Comparison of ENCODE assay signal across 9 mouse cellular contexts in genomic region chr19:5426640-5427290, GRCm38 (mm10). TPM values are rescaled to one million over a fixed set of nuclear protein-coding genes. Genes with fewer than 3 reads are reported as not detected.
DNase-seq lines count a peak whose midpoint lies in the region; ATAC-seq lines count a peak whose summit lies in the region.
"Had no signal": no experiment of that assay in that cellular context is flagged by ENCODE, and none has a peak within 500 bp of the region (broad histone marks: within the 10 kb centered on the region; RNA-seq: fewer than 3 reads in every experiment).

No protein-coding gene starts in this region.

- no peak overlapping the region for H3K27ac ChIP-seq in kidney, embryonic 16.5 days (ENCODE audit: low read length)
- H3K27ac ChIP-seq in hindbrain, embryonic 16.5 days (ENCODE audit: low read depth, low read length), result no peak overlapping the region
- no peak overlapping the region for H3K27ac ChIP-seq in midbrain, embryonic 15.5 days

- peaks cover 20% of the 10 kb centered on the region for H3K36me3 ChIP-seq in kidney, embryonic 16.5 days (ENCODE audit: insufficient read depth, low read length)
- peaks cover 3% of the 10 kb centered on the region; the same call in 1 of the 2 replicates for H3K36me3 ChIP-seq in hindbrain, embryonic 16.5 days (ENCODE audit: control insufficient read depth, insufficient read depth, low read length)
- H3K36me3 ChIP-seq in midbrain, embryonic 15.5 days (replicated peaks), result peaks cover 10% of the 10 kb centered on the region; the same call in 1 of the 2 replicates

- H3K4me1 ChIP-seq in kidney, embryonic 16.5 days (ENCODE audit: insufficient read depth, low read length), result peaks cover 29% of the 10 kb centered on the region
- H3K4me1 ChIP-seq in hindbrain, embryonic 16.5 days (ENCODE audit: control insufficient read depth, insufficient read depth, low read depth, low read length), result peaks cover 34% of the 10 kb centered on the region
- H3K4me1 ChIP-seq in midbrain, embryonic 15.5 days, result peaks cover 39% of the 10 kb centered on the region

- DNase-seq in cerebellum, adult 11-12 months, result peak; percentile 48
- no peak for DNase-seq in cerebellum, adult 18-20 months
- DNase-seq in kidney, adult 18-20 months, result no peak
- DNase-seq in ovary, adult 18-20 months (ENCODE audit: low spot score), result no peak
- DNase-seq in frontal cortex, postnatal 36 days (ENCODE audit: low spot score in 2 of 2), result no peak

- H3K9ac ChIP-seq in kidney, embryonic 16.5 days (replicated peaks; ENCODE audit: low read length), result peak overlapping the region; percentile 5; the same call in 1 of the 2 replicates
- 0 out of 2 replicates have a peak overlapping the region, but pooled peaks have one; percentile 10 for H3K9ac ChIP-seq in hindbrain, embryonic 16.5 days (ENCODE audit: low read depth, low read length)
- H3K9ac ChIP-seq in midbrain, embryonic 15.5 days, result no peak overlapping the region

- no peak overlapping the region for H3K4me3 ChIP-seq in kidney, embryonic 16.5 days (ENCODE audit: low read length)
- H3K4me3 ChIP-seq in hindbrain, embryonic 16.5 days (ENCODE audit: low read length), result no peak overlapping the region
- peak overlapping the region; percentile 64; the same call in 1 of the 2 replicates for H3K4me3 ChIP-seq in midbrain, embryonic 15.5 days

- no peak overlapping the region for H3K4me2 ChIP-seq in kidney, embryonic 16.5 days (replicated peaks; ENCODE audit: low read depth, low read length)
- H3K4me2 ChIP-seq in hindbrain, embryonic 16.5 days (ENCODE audit: low read length), result no peak overlapping the region
- H3K4me2 ChIP-seq in midbrain, embryonic 15.5 days, result peak overlapping the region; percentile 84; the same call in 1 of the 2 replicates

- H3K9me3 ChIP-seq in kidney, embryonic 16.5 days (ENCODE audit: low read length), result no peaks in the 10 kb centered on the region
- H3K9me3 ChIP-seq in hindbrain, embryonic 16.5 days (ENCODE audit: control insufficient read depth, low read length), result no peaks in the 10 kb centered on the region
- H3K9me3 ChIP-seq in midbrain, embryonic 15.5 days, result no peaks in the 10 kb centered on the region

- WGBS in kidney, embryonic 16.5 days, result 90% methylated on average over 13 of the region's 13 CpGs
- whole genome bisulfite sequencing in hindbrain, embryonic 16.5 days, result 92% methylated on average over 13 of the region's 13 CpGs
- WGBS in midbrain, embryonic 15.5 days, result 93% methylated on average over 13 of the region's 13 CpGs

- ATAC-seq in kidney, embryonic 16.5 days (ENCODE audit: low FRiP score, low TSS enrichment), result no peak
- no peak for ATAC-seq in hindbrain, embryonic 16.5 days
- ATAC-seq in midbrain, embryonic 15.5 days (replicated peaks), result no peak

- no peaks in the 10 kb centered on the region for H3K27me3 ChIP-seq in kidney, embryonic 16.5 days (ENCODE audit: insufficient read depth, low read length)
- H3K27me3 ChIP-seq in hindbrain, embryonic 16.5 days (replicated peaks; ENCODE audit: control insufficient read depth, insufficient read depth, low read length), result no peaks in the 10 kb centered on the region; the same call in 1 of the 2 replicates
- H3K27me3 ChIP-seq in midbrain, embryonic 15.5 days (replicated peaks), result no peaks in the 10 kb centered on the region

RNA-seq across cellular contexts. Expression of gene AI837181, which starts 1.8 kb away (rescaled TPM):
- polyA plus RNA-seq in kidney, embryonic 16.5 days (2015; fragmentation: Nextera tagmentation; extraction: Ambion mirVana), result 24.0 and 50.8 TPM in 2 replicates
- polyA plus RNA-seq in hindbrain, embryonic 16.5 days (2015; fragmentation: Nextera tagmentation; extraction: Ambion mirVana), result 38.5 and 72.7 TPM in 2 replicates
- polyA plus RNA-seq in midbrain, embryonic 15.5 days (2015; fragmentation: Nextera tagmentation; extraction: Ambion mirVana), result 71.5 and 74.9 TPM in 2 replicates

RNA-seq across cellular contexts. Expression of gene Drap1, which starts 2.0 kb away (rescaled TPM):
- polyA plus RNA-seq in kidney, embryonic 16.5 days (2015; fragmentation: Nextera tagmentation; extraction: Ambion mirVana), result 226 and 236 TPM in 2 replicates
- polyA plus RNA-seq in hindbrain, embryonic 16.5 days (2015; fragmentation: Nextera tagmentation; extraction: Ambion mirVana), result 301 and 318 TPM in 2 replicates
- polyA plus RNA-seq in midbrain, embryonic 15.5 days (2015; fragmentation: Nextera tagmentation; extraction: Ambion mirVana), result 291 and 296 TPM in 2 replicates

RNA-seq across cellular contexts. Expression of gene Fosl1, which starts 20.6 kb away (rescaled TPM):
- polyA plus RNA-seq in kidney, embryonic 16.5 days (2015; fragmentation: Nextera tagmentation; extraction: Ambion mirVana), result 0.54 TPM in 1 of 2 replicates, not detected in the other
- not detected in 2 replicates for polyA plus RNA-seq in hindbrain, embryonic 16.5 days (2015; fragmentation: Nextera tagmentation; extraction: Ambion mirVana)
- polyA plus RNA-seq in midbrain, embryonic 15.5 days (2015; fragmentation: Nextera tagmentation; extraction: Ambion mirVana), result 0.40 TPM in 1 of 2 replicates, not detected in the other
- polyA plus RNA-seq: embryonic facial prominence, embryonic 11.5 days had no signal

RNA-seq across cellular contexts. Expression of gene Tsga10ip, which starts 24.4 kb away (rescaled TPM):
- polyA plus RNA-seq in kidney, embryonic 16.5 days (2015; fragmentation: Nextera tagmentation; extraction: Ambion mirVana), result 0.41 TPM in 1 of 2 replicates, not detected in the other
- 0.36 TPM in 1 of 2 replicates, not detected in the other for polyA plus RNA-seq in hindbrain, embryonic 16.5 days (2015; fragmentation: Nextera tagmentation; extraction: Ambion mirVana)
- polyA plus RNA-seq in midbrain, embryonic 15.5 days (2015; fragmentation: Nextera tagmentation; extraction: Ambion mirVana), result not detected in 2 replicates

RNA-seq across cellular contexts. Expression of gene Ccdc85b, which starts 30.9 kb away (rescaled TPM):
- polyA plus RNA-seq in kidney, embryonic 16.5 days (2015; fragmentation: Nextera tagmentation; extraction: Ambion mirVana), result 7.8 and 8.6 TPM in 2 replicates
- 11.4 and 12.4 TPM in 2 replicates for polyA plus RNA-seq in hindbrain, embryonic 16.5 days (2015; fragmentation: Nextera tagmentation; extraction: Ambion mirVana)
- polyA plus RNA-seq in midbrain, embryonic 15.5 days (2015; fragmentation: Nextera tagmentation; extraction: Ambion mirVana), result 11.7 and 13.2 TPM in 2 replicates
